Mouse (Mus musculus) mouse trophoblast stem cell (cell line): ENCODE data around the gene 4933405O20Rik.

ENCODE experiments used
- in situ Hi-C, 2 experiments: fragments of 300-500 bp; cut with MseI, MboI; formaldehyde crosslinking; loops; 2 replicates in 1 of 2; 3 replicates in 1 of 2; pipeline ENCODE4 v1.15.1; 2025

The 4933405O20Rik gene

GRCm38 (mm10) chr7:50598890-50599289 lies at the start of gene 4933405O20Rik:
4933405O20Rik (plus strand) TSS chr7:50599190.
- in situ Hi-C loops, result no loop called here

GRCm38 (mm10) chr7:50549572-50549971 lies 49.4 kb upstream of the 4933405O20Rik start:
- in situ Hi-C loops, result no loop called here

GRCm38 (mm10) chr7:50551426-50551825 lies 47.6 kb upstream of the 4933405O20Rik start:
- in situ Hi-C loops, result no loop called here

- in situ Hi-C loops, result no loop called here
Measured at GRCm38 (mm10) chr7:50562708-50563107, 36.3 kb upstream of the 4933405O20Rik start.

GRCm38 (mm10) chr7:50573841-50574240 lies 25.1 kb upstream of the 4933405O20Rik start:
- in situ Hi-C loops, result no loop called here

GRCm38 (mm10) chr7:50588642-50589424 lies 10.2 kb upstream of the 4933405O20Rik start:
- in situ Hi-C loops, result no loop called here

GRCm38 (mm10) chr7:50614101-50614500 lies 15.1 kb downstream of the 4933405O20Rik start:
- in situ Hi-C loops, result no loop called here

- in situ Hi-C loops, result no loop called here
Measured at GRCm38 (mm10) chr7:50629186-50629585, 30.2 kb downstream of the 4933405O20Rik start.

GRCm38 (mm10) chr7:50633147-50633546 lies 34.2 kb downstream of the 4933405O20Rik start:
- in situ Hi-C loops, result no loop called here
